Mouse (Mus musculus): ENCODE measurements around the gene Ctps. TPM values are rescaled to one million over a fixed set of nuclear protein-coding genes. Genes with fewer than 3 reads are reported as not detected.

Ctps gene
- polyA plus RNA-seq, 1 experiment from 2014 or later = 38.5 TPM

DNA sequence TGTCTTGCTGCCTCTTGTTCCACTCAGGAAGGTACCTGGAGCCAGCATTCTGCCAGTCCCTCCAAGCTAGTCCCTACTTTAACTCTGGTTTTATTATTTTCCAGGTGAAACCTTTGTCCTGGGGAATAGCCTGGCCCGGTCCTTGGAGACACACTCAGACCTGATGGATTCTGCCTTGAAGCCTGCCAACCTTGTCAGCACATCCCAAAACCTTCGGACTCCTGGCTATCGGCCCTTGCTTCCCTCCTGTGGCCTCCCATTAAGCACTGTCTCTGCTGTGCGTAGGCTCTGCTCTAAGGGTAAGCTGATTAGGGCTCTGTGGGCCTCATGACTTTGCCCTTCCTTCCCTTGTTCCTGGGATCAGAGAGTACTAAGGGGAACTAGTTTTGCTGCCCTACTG lies 47.7 kb downstream of the Ctps start:
- 92% methylated on average over 4 of the region's 4 CpGs for WGBS
- Histone ChIP-seq H3K9me3 (ENCODE audit: low read length) (no peaks in the 10 kb centered on the region), H3K9ac (replicated peaks; ENCODE audit: low read depth) (no peak overlapping the region), H3K36me3 (ENCODE audit: insufficient read depth, low read length) (peaks cover 52% of the 10 kb centered on the region), H3K4me3 (ENCODE audit: low read depth, low read length) (no peak overlapping the region), H3K4me2 (replicated peaks; ENCODE audit: low read depth, low read length) (no peak overlapping the region), H3K27me3 (replicated peaks; ENCODE audit: insufficient read depth, low read length) (no peaks in the 10 kb centered on the region), H3K27ac (ENCODE audit: low read length) (no peak overlapping the region), H3K4me1 (ENCODE audit: insufficient read depth, low read depth, low read length) (no peaks in the 10 kb centered on the region)
- no peak for TF ChIP-seq EP300 (IDR thresholded peaks at IDR 0.05)
- TF ChIP-seq CTCF (IDR thresholded peaks at IDR 0.05) = no peak
- DNase-seq (ENCODE audit: low spot score) (no peak), ATAC-seq (no peak)

- H3K9ac ChIP-seq (replicated peaks; ENCODE audit: low read depth) = no peak overlapping the region
- TF ChIP-seq CTCF (IDR thresholded peaks at IDR 0.05) (no peak), EP300 (IDR thresholded peaks at IDR 0.05) (no peak)
- 89% methylated on average over 5 of the region's 5 CpGs for WGBS
- no peak overlapping the region for H3K4me3 ChIP-seq (ENCODE audit: low read depth, low read length)
- no peak overlapping the region for H3K4me2 ChIP-seq (replicated peaks; ENCODE audit: low read depth, low read length)
- no peak for DNase-seq (ENCODE audit: low spot score)
- H3K4me1 ChIP-seq (ENCODE audit: insufficient read depth, low read depth, low read length) = no peaks in the 10 kb centered on the region; the same call in 1 of the 2 replicates
- no peak for ATAC-seq
- peaks cover 50% of the 10 kb centered on the region for H3K36me3 ChIP-seq (ENCODE audit: insufficient read depth, low read length)
- H3K9me3 ChIP-seq (ENCODE audit: low read length) = no peaks in the 10 kb centered on the region
- H3K27ac ChIP-seq (ENCODE audit: low read length) = no peak overlapping the region
- no peaks in the 10 kb centered on the region for H3K27me3 ChIP-seq (replicated peaks; ENCODE audit: insufficient read depth, low read length)
These were observed 48.3 kb downstream of the Ctps start for GRCm38 (mm10) chr4:120521761-120522160.

DNA sequence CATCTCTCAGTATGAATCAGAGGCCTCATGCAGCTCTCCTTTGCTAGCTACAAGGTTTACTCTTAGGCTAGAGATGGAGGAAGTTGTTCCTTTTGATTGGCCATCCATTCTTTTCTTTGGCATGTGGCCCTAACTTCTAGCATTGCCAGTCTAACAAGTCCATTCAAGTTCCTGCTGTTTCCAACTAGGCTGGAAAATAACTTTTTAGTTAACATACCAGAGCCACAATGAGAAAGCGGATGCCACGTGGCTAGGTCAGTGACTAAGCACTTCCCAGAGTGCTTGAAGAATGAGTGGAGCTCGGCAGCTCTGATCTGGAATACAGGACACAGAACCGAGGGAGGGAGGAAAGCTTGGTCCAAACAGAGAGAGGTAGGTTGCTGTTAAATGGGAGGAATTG lies 52.7 kb downstream of the Ctps start:
- no peak for TF ChIP-seq CTCF (IDR thresholded peaks at IDR 0.05)
- TF ChIP-seq EP300 (IDR thresholded peaks at IDR 0.05) = peak; percentile 49; the same call in 1 of the 2 replicates
- Histone ChIP-seq H3K27me3 (replicated peaks; ENCODE audit: insufficient read depth, low read length) (no peaks in the 10 kb centered on the region), H3K4me1 (ENCODE audit: insufficient read depth, low read depth, low read length) (no peaks in the 10 kb centered on the region; the same call in 1 of the 2 replicates), H3K9me3 (ENCODE audit: low read length) (no peaks in the 10 kb centered on the region), H3K4me2 (replicated peaks; ENCODE audit: low read depth, low read length) (no peak overlapping the region), H3K27ac (ENCODE audit: low read length) (peak overlapping the region; percentile 70), H3K4me3 (ENCODE audit: low read depth, low read length) (no peak overlapping the region), H3K36me3 (ENCODE audit: insufficient read depth, low read length) (peaks cover 12% of the 10 kb centered on the region), H3K9ac (replicated peaks; ENCODE audit: low read depth) (no peak overlapping the region)
- WGBS = 61% methylated on average over 4 of the region's 4 CpGs
- ATAC-seq = peak; percentile 66
- peak; percentile 68 for DNase-seq (ENCODE audit: low spot score)

DNA sequence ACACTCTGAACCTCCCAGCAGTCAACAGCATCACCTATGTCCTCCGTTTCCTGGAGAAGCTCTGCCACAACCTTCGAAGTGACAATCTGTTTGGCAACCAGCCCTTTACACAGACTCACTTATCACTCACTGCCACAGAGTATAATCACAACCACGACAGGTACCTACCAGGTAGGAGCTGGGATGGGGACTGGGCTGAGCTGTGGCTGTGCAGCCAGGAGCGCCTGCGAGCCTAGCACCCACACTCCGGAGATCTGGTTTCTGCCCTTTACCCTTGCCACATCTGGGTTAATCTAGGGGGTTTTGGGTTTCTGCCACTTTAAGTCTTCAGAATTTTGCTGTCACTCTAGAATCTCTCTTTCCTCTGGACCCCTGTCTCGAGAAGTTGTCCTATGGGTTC lies 53.2 kb downstream of the Ctps start:
- DNase-seq (ENCODE audit: low spot score) (no peak), ATAC-seq (0 out of 2 replicates have a peak, but pooled peaks have one; percentile 14)
- Histone ChIP-seq H3K4me2 (replicated peaks; ENCODE audit: low read depth, low read length) (no peak overlapping the region), H3K36me3 (ENCODE audit: insufficient read depth, low read length) (peaks cover 8% of the 10 kb centered on the region; the same call in 1 of the 2 replicates), H3K27ac (ENCODE audit: low read length) (peak overlapping the region; percentile 70), H3K27me3 (replicated peaks; ENCODE audit: insufficient read depth, low read length) (no peaks in the 10 kb centered on the region), H3K4me1 (ENCODE audit: insufficient read depth, low read depth, low read length) (no peaks in the 10 kb centered on the region; the same call in 1 of the 2 replicates), H3K4me3 (ENCODE audit: low read depth, low read length) (no peak overlapping the region), H3K9me3 (ENCODE audit: low read length) (no peaks in the 10 kb centered on the region), H3K9ac (replicated peaks; ENCODE audit: low read depth) (no peak overlapping the region)
- TF ChIP-seq EP300 (IDR thresholded peaks at IDR 0.05) (no peak), CTCF (IDR thresholded peaks at IDR 0.05) (no peak)
- WGBS = 84% methylated on average over 7 of the region's 7 CpGs

DNA sequence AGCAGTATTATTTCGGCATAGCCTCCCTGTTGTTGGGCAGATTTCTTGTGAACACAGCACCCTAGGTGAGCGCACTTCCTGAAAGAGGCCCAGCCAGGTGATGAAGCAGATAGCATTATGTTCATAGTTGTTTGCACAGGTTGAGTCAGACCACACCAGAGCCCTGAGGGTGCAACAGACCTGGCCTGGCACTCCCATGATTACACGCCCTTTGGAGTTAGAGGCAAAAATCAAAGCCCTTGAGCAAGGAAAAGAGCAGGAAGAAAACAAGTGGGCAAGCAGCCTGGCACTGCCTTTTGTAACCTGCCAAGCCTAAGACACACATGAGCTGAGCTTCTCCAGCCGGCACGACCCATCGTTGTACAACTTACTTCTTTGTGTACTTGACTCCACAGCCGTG lies 53.6 kb downstream of the Ctps start:
- no peak overlapping the region for H3K4me2 ChIP-seq (replicated peaks; ENCODE audit: low read depth, low read length)
- no peak overlapping the region for H3K9ac ChIP-seq (replicated peaks; ENCODE audit: low read depth)
- peaks cover 4% of the 10 kb centered on the region; the same call in 1 of the 2 replicates for H3K36me3 ChIP-seq (ENCODE audit: insufficient read depth, low read length)
- H3K9me3 ChIP-seq (ENCODE audit: low read length) = no peaks in the 10 kb centered on the region
- H3K4me1 ChIP-seq (ENCODE audit: insufficient read depth, low read depth, low read length) = no peaks in the 10 kb centered on the region; the same call in 1 of the 2 replicates
- no peaks in the 10 kb centered on the region for H3K27me3 ChIP-seq (replicated peaks; ENCODE audit: insufficient read depth, low read length)
- WGBS = 59% methylated on average over 7 of the region's 7 CpGs
- H3K27ac ChIP-seq (ENCODE audit: low read length) = peak overlapping the region; percentile 70
- H3K4me3 ChIP-seq (ENCODE audit: low read depth, low read length) = no peak overlapping the region
- ATAC-seq (peak; percentile 91), DNase-seq (ENCODE audit: low spot score) (peak; percentile 72)
- TF ChIP-seq EP300 (IDR thresholded peaks at IDR 0.05) (0 out of 2 replicates have a peak, but pooled peaks have one; percentile 35), CTCF (IDR thresholded peaks at IDR 0.05) (no peak)

- Histone ChIP-seq H3K9me3 (ENCODE audit: low read length) (no peaks in the 10 kb centered on the region; the same call in 1 of the 2 replicates), H3K4me2 (replicated peaks; ENCODE audit: low read depth, low read length) (no peak overlapping the region), H3K4me3 (ENCODE audit: low read depth, low read length) (no peak overlapping the region), H3K36me3 (ENCODE audit: insufficient read depth, low read length) (peaks cover 6% of the 10 kb centered on the region; the same call in 1 of the 2 replicates), H3K27ac (ENCODE audit: low read length) (no peak overlapping the region), H3K4me1 (ENCODE audit: insufficient read depth, low read depth, low read length) (no peaks in the 10 kb centered on the region; the same call in 1 of the 2 replicates), H3K27me3 (replicated peaks; ENCODE audit: insufficient read depth, low read length) (no peaks in the 10 kb centered on the region), H3K9ac (replicated peaks; ENCODE audit: low read depth) (no peak overlapping the region)
- no peak for TF ChIP-seq EP300 (IDR thresholded peaks at IDR 0.05)
- TF ChIP-seq CTCF (IDR thresholded peaks at IDR 0.05) = no peak
- 97% methylated on average over 2 of the region's 2 CpGs for WGBS
- ATAC-seq = no peak
- DNase-seq (ENCODE audit: low spot score) = no peak
These were observed 55.7 kb downstream of the Ctps start for GRCm38 (mm10) chr4:120514366-120514765.

Measured in lung, postnatal 0 days (tissue).